Mouse (Mus musculus): ENCODE measurements around the gene Fuom. TPM values are rescaled to one million over a fixed set of nuclear protein-coding genes. Genes with fewer than 3 reads are reported as not detected.
A peak's percentile ranks its signal among the peaks of the same experiment; 100 is the strongest.

Gene Fuom
- total RNA-seq (2015) = 13.0 and 15.8 TPM in 2 replicates
- 12.1 and 16.0 TPM in 2 replicates for total RNA-seq (2017)

GRCm38 (mm10) chr7:140101993-140102860 lies at the start of gene Fuom:
TSS of gene Fuom (minus strand) at chr7:140102441.
- ATAC-seq (ENCODE audit: poor library complexity, severe bottlenecking) = peak; percentile 99

GRCm38 (mm10) chr7:140144550-140144949 lies 42.3 kb upstream of the Fuom start:
- ATAC-seq (ENCODE audit: poor library complexity, severe bottlenecking) = no peak

DNA sequence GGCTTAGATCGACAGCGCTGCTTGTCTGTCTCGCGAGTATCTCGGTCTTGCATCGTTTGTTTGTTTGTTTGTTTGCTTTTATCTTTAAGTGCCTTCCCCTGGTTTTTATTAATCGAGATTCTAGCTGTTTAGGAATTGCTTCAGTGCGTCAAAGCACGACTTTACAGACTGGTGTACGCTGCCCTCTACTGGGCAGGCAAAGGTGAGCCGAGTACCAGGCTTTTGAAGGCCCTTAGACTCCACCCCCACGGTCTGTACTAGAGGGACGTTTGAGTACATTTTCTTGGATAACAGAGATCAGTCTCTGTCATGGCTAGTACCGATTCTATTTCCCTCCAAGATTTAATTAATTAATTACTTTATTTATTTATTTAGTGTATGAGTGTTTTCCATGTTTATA lies 39.1 kb upstream of the Fuom start:
- peak; percentile 73 for ATAC-seq (ENCODE audit: poor library complexity, severe bottlenecking)

- no peak for ATAC-seq (ENCODE audit: poor library complexity, severe bottlenecking)
Observed at GRCm38 (mm10) chr7:140138021-140138310, 35.7 kb upstream of the Fuom start.

- peak; percentile 80 for ATAC-seq (ENCODE audit: poor library complexity, severe bottlenecking)
Observed at GRCm38 (mm10) chr7:140137135-140138020, 35.1 kb upstream of the Fuom start, which contains the start of gene Mtg1. TSS of gene Mtg1 (plus strand) at chr7:140137564.

- peak; percentile 25 for ATAC-seq (ENCODE audit: poor library complexity, severe bottlenecking)
Observed at GRCm38 (mm10) chr7:140135106-140135770, 33.0 kb upstream of the Fuom start.

DNA sequence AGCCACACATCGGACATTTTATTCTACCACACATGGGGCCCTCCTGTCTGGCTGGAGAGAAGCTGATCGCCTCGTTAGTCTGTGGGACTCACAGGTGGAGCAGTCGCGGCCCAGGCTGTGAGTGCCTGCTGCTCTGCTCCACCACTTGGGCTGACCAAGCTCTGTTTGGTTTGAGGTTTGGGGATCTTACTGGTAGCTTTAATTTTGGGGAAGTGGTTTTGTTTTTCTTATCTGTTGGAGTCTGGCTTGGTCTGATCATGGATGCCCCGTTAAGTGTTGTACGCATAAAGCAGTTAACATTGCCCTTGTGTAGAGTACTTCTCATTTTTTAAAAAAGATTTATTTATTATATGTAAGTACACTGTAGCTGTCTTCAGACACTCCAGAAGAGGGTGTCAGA lies 31.8 kb upstream of the Fuom start:
- ATAC-seq (ENCODE audit: poor library complexity, severe bottlenecking) = peak; percentile 36

GRCm38 (mm10) chr7:140132184-140132583 lies 29.9 kb upstream of the Fuom start:
- peak; percentile 49 for ATAC-seq (ENCODE audit: poor library complexity, severe bottlenecking)

DNA sequence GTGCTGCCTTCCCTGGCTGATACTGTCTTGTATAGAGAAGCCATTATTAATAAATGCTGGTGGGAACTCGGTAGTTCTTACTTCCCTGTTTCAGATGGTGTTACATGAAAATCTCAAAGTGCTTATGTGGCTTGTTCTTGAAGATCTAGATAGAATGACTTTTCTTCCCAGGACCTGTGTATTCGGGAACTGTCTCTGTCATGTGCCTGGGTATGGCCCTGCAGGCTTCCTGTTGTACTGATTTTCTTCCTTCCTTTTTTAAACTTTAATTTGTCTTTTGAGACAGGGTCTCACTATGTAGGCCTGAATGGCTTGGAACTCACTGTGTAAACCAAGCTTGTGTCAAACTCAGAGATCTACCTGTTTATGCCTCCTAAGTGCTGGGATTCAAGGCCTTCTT lies 25.7 kb upstream of the Fuom start:
- no peak for ATAC-seq (ENCODE audit: poor library complexity, severe bottlenecking)

- ATAC-seq (ENCODE audit: poor library complexity, severe bottlenecking) = no peak
Observed at GRCm38 (mm10) chr7:140126934-140127333, 24.7 kb upstream of the Fuom start.

DNA sequence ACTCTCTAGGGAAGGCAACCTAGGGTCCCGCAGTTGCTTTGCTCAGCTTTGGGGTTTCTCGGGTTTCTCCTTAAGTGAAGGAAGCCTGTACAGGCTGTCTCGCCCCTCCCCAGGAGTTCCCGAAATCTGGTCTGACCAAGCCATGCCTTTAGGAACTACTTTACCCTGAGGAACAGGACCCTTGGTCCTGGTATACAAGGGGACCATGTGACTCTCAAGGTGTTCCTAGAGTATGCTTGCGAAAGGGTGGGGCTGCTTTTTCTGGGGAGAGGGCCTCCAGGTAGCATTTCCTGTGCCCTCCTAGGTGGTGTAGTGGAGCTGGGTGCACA lies 23.7 kb upstream of the Fuom start:
- ATAC-seq (ENCODE audit: poor library complexity, severe bottlenecking) = peak; percentile 9; the same call in 1 of the 2 replicates

DNA sequence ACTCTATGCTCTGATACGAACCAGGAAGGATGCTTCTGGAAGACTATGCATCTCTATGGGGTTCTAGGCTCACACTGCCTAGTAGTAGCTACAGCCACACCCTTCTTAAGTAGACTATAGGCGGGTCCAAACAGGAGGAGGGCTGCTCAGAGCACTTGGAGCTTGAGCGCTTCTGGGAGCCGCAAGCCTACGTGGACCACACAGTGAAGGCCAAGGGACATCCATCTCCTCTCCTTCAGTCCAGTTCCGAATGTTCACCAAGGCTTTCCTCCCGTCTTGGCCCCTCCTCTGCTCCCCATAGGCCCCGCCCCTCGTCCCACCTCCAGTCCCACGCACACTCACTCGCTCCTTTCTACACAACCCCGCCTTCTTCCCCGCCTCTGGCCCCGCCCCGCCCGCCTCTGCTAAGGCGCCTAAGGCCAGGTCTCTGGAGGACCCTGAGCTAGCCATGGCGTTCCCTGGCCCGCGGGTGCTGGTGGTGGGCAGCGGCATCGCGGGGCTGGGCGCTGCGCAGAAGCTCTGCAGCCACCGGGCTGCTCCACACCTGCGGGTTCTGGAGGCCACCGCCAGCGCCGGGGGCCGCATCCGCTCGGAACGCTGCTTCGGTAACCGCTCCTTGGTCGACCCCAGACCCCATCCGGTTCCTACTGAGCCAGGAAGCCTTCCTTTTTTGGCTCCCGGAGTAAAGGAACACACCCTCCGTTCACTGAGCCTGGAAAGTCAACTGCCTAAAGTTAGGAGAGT lies 23.2 kb upstream of the Fuom start:
- ATAC-seq (ENCODE audit: poor library complexity, severe bottlenecking) = peak; percentile 94

DNA sequence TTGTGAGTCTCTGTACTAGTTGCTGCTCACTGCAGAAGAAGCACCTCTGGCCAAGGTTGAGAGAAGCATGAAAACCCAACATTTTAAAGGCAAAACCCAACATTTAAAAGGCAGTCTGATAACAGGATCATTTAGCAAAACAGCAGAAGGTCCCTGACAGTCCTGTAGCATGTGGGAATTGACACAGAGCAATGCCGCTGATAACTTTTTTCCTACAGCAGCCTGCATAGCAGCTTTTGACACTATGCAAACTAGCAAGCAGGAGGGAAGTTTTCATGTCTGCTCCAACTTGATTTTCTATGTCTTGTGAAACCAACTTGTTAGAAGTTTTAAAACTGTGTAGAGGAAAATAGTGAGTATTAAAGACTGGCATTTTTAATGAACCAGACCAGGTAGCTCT lies 22.1 kb upstream of the Fuom start:
- no peak for ATAC-seq (ENCODE audit: poor library complexity, severe bottlenecking)

DNA sequence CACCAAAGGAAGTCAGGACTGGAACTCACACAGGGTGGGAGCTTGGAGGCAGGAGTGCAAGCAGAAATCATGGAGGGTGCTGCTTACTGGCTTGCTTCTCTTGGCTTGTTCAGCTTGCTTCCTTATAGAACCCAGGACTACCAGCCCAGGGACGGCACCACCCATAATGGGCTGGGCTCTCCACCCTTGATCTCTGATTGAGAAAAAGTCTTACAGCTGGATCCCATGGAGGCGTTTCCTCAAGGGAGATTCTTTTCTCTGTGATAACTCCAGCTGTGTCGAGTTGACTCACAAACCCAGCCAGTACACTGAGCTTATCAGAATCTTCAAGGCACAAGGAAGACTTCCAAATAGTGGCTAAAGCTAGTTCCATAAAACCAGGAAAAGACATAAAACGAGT lies 20.5 kb upstream of the Fuom start:
- ATAC-seq (ENCODE audit: poor library complexity, severe bottlenecking) = no peak

- ATAC-seq (ENCODE audit: poor library complexity, severe bottlenecking) = no peak
Observed at GRCm38 (mm10) chr7:140121338-140121910, 19.2 kb upstream of the Fuom start.

GRCm38 (mm10) chr7:140120484-140120883 lies 18.2 kb upstream of the Fuom start:
- ATAC-seq (ENCODE audit: poor library complexity, severe bottlenecking) = no peak

- peak; percentile 90 for ATAC-seq (ENCODE audit: poor library complexity, severe bottlenecking)
Observed at GRCm38 (mm10) chr7:140116329-140117054, 14.3 kb upstream of the Fuom start, which contains the start of gene Echs1. TSS of gene Echs1 (minus strand) at chr7:140116476.

DNA sequence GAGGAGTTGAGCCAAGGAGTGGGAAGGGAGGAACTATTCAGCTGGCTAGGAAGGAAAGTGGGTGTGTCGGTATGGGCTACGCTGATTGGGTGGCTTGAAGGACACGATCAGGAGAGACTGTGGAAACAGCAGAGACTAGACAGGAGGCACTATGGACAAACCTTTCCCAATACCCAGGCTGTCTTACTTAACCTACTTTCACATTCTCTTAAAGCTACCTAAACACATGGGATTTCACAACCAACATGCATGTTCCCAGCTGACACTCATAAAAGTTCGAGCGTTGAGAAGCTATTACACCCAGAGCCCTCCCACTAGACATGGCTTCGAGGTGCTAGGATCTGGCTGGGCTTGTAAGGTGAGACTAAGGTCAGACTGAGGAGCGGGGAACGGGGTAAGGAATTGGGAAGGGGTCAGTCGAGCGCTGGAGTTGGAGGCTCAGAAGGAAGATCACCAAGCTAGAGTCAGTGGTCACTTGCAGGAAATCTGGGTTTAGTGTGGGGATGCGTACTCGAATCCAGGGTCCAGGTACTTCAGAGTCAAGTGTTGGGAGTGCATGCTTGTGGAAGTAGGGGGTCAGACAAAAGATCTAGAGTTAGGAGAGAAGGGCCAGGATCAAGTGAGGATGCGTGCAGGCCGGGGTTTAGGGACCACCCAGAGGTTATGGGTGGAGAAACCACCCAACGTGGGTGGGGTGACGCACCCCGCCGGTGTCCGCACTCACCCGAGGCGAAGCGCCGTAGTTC lies 13.5 kb upstream of the Fuom start, which contains the start of gene Paox:
Paox (plus strand) TSS at position 217 of the 746 bp plus-strand sequence.
- ATAC-seq (ENCODE audit: poor library complexity, severe bottlenecking) = peak; percentile 69

DNA sequence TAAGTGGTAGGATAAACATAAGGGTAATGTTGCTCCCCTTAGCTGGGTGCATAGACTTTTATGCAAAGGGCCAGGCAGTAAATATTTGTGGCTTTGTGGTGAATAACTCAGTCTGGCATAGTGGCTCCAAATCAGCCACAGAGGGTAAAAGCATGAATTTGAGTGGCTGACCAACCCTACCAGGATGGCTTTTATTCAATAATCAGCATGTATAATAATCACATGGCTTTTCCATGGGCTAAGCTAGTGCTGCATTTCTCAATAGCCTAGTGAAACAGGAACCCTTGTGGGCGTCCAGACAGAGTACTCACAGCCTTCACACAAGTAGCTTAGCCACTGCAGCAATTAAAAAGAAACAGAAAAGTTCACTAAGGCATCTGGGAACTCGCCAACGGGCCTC lies 9.7 kb upstream of the Fuom start:
- peak; percentile 24; the same call in 1 of the 2 replicates for ATAC-seq (ENCODE audit: poor library complexity, severe bottlenecking)

Measured in megakaryocyte, adult 5-6 weeks (primary cell).